Mouse (Mus musculus): ENCODE measurements around the gene Dab2. TPM values are rescaled to one million over a fixed set of nuclear protein-coding genes. Genes with fewer than 3 reads are reported as not detected.

The Dab2 gene
- 46.6 and 92.6 TPM in 2 replicates for polyA plus RNA-seq (2012; rRNA removed)

DNA sequence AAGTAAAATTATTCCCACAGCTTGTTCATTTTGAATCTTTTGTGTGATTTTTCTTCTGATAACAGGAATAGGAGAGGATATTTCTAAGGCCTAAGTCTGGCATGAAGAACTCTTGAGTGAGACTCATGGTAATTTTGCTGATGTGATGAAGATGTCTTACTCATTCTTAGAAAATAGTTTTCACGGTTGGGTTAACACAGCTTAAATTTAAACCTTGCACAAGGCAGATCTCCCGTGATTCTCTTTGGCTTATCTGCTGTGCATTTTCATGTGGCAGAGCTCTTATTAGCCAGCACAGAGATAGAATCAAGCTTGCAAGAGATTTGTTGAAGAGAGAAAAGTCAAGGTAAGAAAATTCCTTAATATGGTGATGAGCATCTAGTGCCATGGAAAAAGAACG, at the start of gene Dab2:
Dab2 (plus strand) TSS at position 235 of the 400 bp plus-strand sequence.

DNA sequence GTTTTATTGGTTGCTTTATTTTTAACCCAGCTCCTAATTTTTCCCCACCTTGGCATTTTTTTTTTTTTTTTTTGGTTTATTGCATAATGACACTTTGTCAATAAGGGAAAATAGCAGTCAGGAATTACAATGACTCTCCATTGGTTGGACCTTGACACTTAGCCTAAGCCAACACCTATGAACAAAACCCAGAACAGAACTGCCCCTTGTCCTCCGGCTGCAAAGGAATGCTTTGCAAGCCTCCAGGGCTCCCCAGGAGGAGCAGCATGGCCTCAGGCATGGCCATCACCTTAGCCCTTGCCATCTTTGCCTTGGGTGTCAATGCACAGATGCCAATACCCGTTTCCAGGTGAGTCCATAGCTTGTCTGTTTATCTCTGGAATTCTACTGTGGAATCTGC, 145.5 kb downstream of the Dab2 start, which contains the start of gene C9:
C9 (plus strand) TSS at position 193 of the 400 bp plus-strand sequence.

Other genes with a start within 250 kb of the Dab2 start
- gene C9, start 145.5 kb downstream of the Dab2 start, polyA plus RNA-seq (2012; rRNA removed), result not detected in 2 replicates
- gene Fyb, start 223.1 kb downstream of the Dab2 start, polyA plus RNA-seq (2012; rRNA removed), result 133 and 166 TPM in 2 replicates

Data from ovary, adult 2 months (tissue).